Mouse (Mus musculus) spleen, embryonic (tissue): ENCODE data around the gene Arhgap8.
"Not testable (repeated sequence)": the region's sequence is repeated elsewhere in the genome, so short reads cannot be mapped to it uniquely, and the experiment has no call there.

Experiments used
- CTCF ChIA-PET: fragments of 350-600 bp; sonication (Branson Sonifier 250); formaldehyde crosslinking; loops from one replicate; lab custom pipeline; 2022; lab: Charles Lee

Arhgap8 gene

GRCm38 (mm10) chr15:84696021-84696420 is 23.8 kb upstream of the Arhgap8 start:
- CTCF ChIA-PET, result no interaction called here

DNA sequence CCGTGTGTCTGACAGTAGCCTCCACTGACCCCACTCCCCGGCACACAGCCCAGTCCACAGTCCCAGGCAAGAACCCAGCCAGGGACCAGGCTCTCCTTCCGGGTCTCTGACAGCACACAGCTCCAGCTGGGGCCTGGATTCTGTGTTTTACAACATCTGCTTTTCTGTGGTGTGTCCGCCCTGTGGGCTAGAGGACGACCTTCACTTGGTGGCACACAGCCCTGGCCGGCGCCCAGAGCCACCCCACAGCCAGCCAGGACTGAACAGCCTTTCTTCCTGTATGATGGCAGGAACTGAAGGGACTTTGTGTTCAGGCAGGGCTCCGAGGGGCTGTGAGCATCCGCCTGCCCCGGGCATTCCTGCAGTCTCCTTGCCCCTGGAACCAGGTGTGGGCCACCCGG is 22.2 kb upstream of the Arhgap8 start:
- CTCF ChIA-PET, result no interaction called here

- CTCF ChIA-PET, result no interaction called here
Measured at GRCm38 (mm10) chr15:84698189-84698588, 21.7 kb upstream of the Arhgap8 start.

- CTCF ChIA-PET, result interaction anchor here (0.6 to 2.7 kb wide), 2 partner anchors 18 to 26 kb away, joined by 7 to 18 read pairs; no protein-coding TSS in a partner anchor
Measured at GRCm38 (mm10) chr15:84700147-84700794, 19.6 kb upstream of the Arhgap8 start.

GRCm38 (mm10) chr15:84701947-84702346 is 17.9 kb upstream of the Arhgap8 start:
- CTCF ChIA-PET, result interaction anchor here (0.5 to 2.7 kb wide), 4 partner anchors 12 to 39 kb away, joined by 3 to 18 read pairs (median 3); no protein-coding TSS in a partner anchor

- CTCF ChIA-PET, result interaction anchor here (0.9 to 2.7 kb wide), 2 partner anchors 13 to 29 kb away, joined by 3 to 18 read pairs; no protein-coding TSS in a partner anchor
Measured at GRCm38 (mm10) chr15:84702391-84703345, 17.2 kb upstream of the Arhgap8 start.

DNA sequence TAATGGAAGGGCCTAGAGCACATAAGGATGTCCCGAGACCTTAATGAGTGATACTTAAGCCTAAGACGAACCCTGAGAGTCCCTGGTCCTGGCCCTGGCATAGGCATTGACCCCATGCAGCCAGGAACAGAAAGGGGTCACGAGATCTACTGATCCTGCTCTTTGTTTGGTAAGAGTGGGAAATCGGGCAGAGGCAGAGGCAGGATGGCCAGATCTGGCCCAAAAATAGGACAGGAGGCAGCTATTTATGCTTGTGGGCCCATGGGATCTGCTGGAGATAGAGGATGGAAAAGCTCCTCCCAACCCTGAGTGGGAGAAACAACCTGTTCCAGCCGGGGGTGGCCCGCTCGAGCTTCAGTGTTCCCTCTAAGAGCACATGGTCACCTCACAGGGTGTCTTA is 15.9 kb upstream of the Arhgap8 start:
- CTCF ChIA-PET, result interaction anchor here (0.7 kb wide), 1 partner anchor 13 kb away, joined by 3 read pairs; no protein-coding TSS in a partner anchor

- CTCF ChIA-PET, result interaction anchor here (0.6 kb wide), 1 partner anchor 28 kb away, joined by 4 read pairs; no protein-coding TSS in a partner anchor
Measured at GRCm38 (mm10) chr15:84705351-84705901, 14.4 kb upstream of the Arhgap8 start.

DNA sequence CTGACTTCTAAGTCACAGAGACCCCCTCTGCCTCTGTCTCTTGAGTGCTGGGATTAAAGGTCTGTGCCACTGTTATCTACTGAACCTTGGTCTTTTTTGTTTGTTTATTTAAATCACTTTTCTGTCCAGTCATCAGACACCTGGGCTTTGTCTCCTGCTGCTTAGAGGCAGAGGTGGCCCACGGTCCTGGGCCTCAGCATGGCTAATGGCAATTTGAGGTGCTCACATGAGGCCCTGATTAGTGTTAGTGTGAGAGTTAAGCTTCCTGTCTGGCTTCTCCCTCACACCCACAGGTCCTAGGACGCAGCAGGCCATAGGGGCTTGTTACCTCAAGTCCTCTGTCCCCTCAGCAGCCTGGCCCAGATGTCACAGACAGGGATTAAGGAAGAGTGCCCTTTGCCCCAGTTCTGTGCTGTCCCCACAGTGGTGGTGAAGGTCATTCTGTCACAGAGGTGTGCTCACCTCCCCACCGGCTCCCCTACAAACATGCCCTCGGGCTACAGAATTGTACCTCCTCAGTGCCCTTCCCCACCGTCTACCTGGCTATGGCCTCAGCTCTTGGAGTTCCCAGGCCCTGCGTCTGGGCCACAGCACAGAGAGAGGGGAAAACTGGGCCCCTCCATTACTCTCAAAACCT is 12.8 kb upstream of the Arhgap8 start:
- CTCF ChIA-PET, result interaction anchor here (0.6 to 0.7 kb wide), 2 partner anchors 108 to 1841 kb away, joined by 3 read pairs; no protein-coding TSS in a partner anchor

GRCm38 (mm10) chr15:84712566-84713405 is 7.1 kb upstream of the Arhgap8 start:
- CTCF ChIA-PET, result no interaction called here

GRCm38 (mm10) chr15:84714730-84715129 is 5.1 kb upstream of the Arhgap8 start:
- CTCF ChIA-PET, result interaction anchor here (0.7 kb wide), 1 partner anchor 58 kb away, joined by 3 read pairs; no protein-coding TSS in a partner anchor

- CTCF ChIA-PET, result interaction anchor here (0.7 kb wide), 1 partner anchor 59 kb away, joined by 3 read pairs; no protein-coding TSS in a partner anchor
Measured at GRCm38 (mm10) chr15:84715132-84715531, 4.7 kb upstream of the Arhgap8 start.

- CTCF ChIA-PET, result interaction anchor here (0.7 to 1.2 kb wide), 2 partner anchors 13 to 40 kb away, joined by 3 to 4 read pairs; no protein-coding TSS in a partner anchor
Measured at GRCm38 (mm10) chr15:84717570-84718270, 2.1 kb upstream of the Arhgap8 start.

DNA sequence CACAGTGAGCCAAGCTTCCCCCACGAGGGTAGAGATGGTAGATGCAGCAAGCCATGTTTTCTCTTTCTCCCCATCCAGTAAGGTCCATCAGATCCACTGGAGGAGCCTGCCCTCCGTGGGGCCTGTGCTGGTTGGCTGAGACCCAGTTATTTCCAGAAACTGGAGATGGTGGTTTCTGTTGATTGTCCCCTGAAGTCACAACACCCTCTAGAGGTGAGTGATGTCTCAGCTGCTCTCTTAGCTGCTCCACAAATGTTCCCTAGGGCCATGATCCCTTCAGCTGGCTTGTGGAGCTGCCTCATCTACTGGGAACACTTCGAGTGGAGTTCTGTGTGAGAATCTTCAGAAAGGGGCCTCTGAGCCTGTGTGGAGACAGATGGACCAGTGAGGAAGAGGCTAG is 1.1 kb upstream of the Arhgap8 start:
- CTCF ChIA-PET, result interaction anchor here (0.8 kb wide), 1 partner anchor 39 kb away, joined by 3 read pairs; no protein-coding TSS in a partner anchor

DNA sequence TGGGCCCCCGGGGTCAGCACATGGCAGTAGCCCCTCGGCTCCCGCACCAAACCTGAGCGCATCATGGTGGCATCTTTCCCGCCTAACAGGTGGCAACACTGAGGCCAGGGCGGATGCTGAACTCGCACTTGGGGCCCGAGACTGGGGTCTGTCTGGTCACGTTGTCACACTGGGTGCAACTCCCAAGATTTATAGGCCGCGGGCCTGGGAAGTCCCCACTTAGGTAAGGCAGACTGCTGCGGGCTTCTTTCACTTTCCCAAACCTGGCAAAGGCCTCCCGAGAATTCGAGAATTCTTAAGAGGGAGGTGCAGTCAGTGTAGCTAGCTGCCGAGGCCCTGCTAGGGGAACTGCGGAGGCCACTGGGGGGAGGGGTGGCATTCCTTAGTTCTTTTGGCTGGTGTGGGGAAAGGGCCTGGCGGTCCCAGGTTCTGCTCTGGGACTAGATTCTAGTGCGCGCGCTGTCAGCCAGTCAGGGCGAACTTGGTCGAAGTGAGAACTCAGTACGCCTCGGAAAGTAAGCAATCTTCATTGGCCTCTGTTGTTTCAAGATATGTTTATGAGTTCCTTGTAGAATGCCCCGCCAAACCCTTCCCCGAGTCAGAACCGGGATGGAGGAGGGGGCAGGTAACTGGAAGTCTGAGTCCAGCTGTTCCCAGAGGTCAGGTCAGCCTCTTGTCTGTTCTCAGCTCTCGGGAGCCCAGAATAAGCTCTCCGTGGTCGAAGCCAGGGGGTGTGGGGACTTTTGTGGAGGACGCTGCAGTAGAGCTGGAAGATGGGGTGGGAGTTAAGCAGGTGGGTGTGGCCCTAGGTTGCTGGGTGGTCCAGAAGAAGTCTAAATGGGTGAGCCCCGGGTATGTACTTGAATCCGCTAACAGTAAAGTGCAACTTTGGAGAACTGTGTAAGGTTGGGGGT is 696 bp downstream of the Arhgap8 start:
- CTCF ChIA-PET, result interaction anchor here (0.6 kb wide), 1 partner anchor 153 kb away, joined by 3 read pairs; no protein-coding TSS in a partner anchor

DNA sequence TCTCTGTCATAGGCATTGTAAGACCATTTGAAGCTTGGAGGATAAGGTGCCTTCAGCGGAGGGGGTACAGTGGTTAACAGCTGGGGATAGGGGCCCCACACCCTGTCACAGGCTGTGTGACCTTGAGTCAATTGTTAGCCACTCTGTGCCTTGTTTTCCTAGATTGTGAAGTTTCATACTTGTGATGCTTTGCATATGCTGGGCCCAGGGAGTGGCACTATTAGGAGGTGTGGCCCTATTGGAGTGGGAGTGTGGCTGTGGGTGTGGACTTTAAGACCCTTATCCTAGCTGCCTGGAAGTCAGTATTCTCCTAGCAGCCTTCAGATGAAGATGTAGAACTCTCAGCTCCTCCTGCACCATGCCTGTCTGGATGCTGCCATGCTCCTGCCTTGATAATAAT is 3.8 kb downstream of the Arhgap8 start:
- CTCF ChIA-PET, result not testable (repeated sequence)

DNA sequence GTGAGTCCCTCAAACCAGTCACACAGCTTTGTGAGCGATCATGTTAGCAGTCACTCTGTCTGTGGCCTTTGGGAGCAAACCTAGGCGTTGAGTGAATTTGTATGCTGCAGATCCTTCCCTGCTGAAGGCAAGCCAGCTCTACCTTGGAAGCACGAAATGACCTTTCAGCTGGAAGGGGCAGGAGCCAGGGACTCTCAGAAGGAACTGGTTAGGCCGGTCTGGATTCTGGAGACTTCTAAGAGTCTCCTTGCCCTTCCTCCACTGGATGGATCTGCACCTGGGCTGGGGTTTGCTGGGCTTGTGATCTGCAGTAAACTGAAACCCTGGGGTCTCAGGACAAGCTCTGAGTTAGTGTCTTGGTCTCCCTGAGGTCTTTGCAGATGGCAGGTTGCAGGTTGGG is 4.3 kb downstream of the Arhgap8 start:
- CTCF ChIA-PET, result no interaction called here

DNA sequence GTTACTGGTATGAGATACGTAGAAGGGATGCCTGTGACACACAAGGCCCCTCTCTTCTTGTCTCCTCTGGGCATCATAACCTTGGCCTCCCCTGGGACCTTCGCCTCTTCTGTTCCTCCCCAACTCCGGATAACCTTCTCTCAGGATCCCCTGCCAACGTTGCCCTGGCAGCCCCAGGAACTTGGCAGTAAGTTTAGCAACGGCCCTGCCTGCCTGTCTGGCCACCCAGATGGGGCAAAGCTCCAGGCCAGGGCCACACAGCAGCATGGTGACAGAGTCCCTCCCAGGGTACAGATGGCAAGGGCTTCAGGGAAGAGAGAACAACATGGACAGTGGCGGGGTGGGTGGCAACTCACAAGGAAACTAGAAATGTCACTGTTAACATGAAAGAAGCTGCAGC is 9.8 kb downstream of the Arhgap8 start:
- CTCF ChIA-PET, result no interaction called here
